Mouse (Mus musculus) liver, adult 2 months (tissue): ENCODE data around the gene Csf1. TPM values are rescaled to one million over a fixed set of nuclear protein-coding genes. Genes with fewer than 3 reads are reported as not detected.

Source experiments
- DNase-seq: peaks from one replicate; pipeline ENCODE4 v3.0.0-alpha.2; 2011; ENCODE audit warnings: low read depth, low spot score; ENCODE audit errors: extremely low read depth
- H3K27ac ChIP-seq: fragments of 200-500 bp; replicated peaks from 2 replicates; pipeline ENCODE4 v1.5.1; 2012; ENCODE audit warnings: low read depth, mild to moderate bottlenecking, control low read depth, inconsistent platforms, low read length; ENCODE audit not compliant: insufficient read depth
- H3K27me3 ChIP-seq: fragments of 200-500 bp; 2 replicates; pipeline ENCODE4 v1.6.1; 2012; ENCODE audit warnings: mild to moderate bottlenecking, moderate library complexity, low read length, inconsistent platforms; ENCODE audit not compliant: control insufficient read depth, insufficient read depth
- H3K36me3 ChIP-seq: fragments of 200-500 bp; 2 replicates; pipeline ENCODE4 v1.6.1; 2012; ENCODE audit warnings: low read length, inconsistent platforms; ENCODE audit not compliant: control insufficient read depth, insufficient read depth
- H3K4me1 ChIP-seq: fragments of 200-500 bp; 2 replicates; pipeline ENCODE4 v1.6.1; 2011; ENCODE audit warnings: low read length; ENCODE audit not compliant: control insufficient read depth, insufficient read depth
- H3K4me3 ChIP-seq: fragments of 200-500 bp; 2 replicates; pipeline ENCODE4 v1.5.1; 2011; ENCODE audit warnings: low read depth, mild to moderate bottlenecking, control low read depth, low read length, moderate library complexity; ENCODE audit not compliant: insufficient read depth
- H3K79me2 ChIP-seq: fragments of 200-500 bp; 2 replicates; pipeline ENCODE4 v1.6.1; 2012; ENCODE audit warnings: inconsistent platforms, mild to moderate bottlenecking, low read length, moderate library complexity; ENCODE audit not compliant: control insufficient read depth, insufficient read depth
- H3K9ac ChIP-seq: fragments of 200-500 bp; 2 replicates; pipeline ENCODE4 v1.6.1; 2012; ENCODE audit warnings: low read depth, mild to moderate bottlenecking, control low read depth, inconsistent platforms, low read length
- CTCF ChIP-seq: fragments of 200-500 bp; IDR thresholded peaks from 2 replicates; pipeline ENCODE4 v1.5.1; 2011; ENCODE audit warnings: low read depth, low read length, control low read depth
- POLR2A ChIP-seq: fragments of 200-500 bp; IDR thresholded peaks from 2 replicates; pipeline ENCODE4 v1.6.1; 2011; ENCODE audit warnings: low read length, control low read depth; ENCODE audit not compliant: insufficient read depth; ENCODE audit errors: extremely low read depth
- WGBS: fragments of 180-500 bp; shearing (Covaris S2); methylation state at CpG from one replicate; pipeline ENCODE4 v1.1.7; 2018; 5-methylcytosine and 5-hydroxymethylcytosine counted together
- polyA plus RNA-seq: library from polyadenylated mRNA; depleted of rRNA; stranded (reverse); fragments of >200 nt; gene quantifications from 2 replicates; pipeline ENCODE4 v1.2.3, GENCODE M21; 2012
- total RNA-seq: library from RNA; depleted of rRNA; stranded (reverse); fragments of >200 nt; gene quantifications from 2 replicates; pipeline ENCODE4 v1.2.3, GENCODE M21; 2014

The Csf1 gene
- total and polyA plus RNA-seq, 2 experiments: 3.3 to 6.6 TPM

- peaks cover 23% of the 10 kb centered on the region for H3K4me1 ChIP-seq
- WGBS: 10% methylated on average over 2 of the region's 2 CpGs
Observed at GRCm38 (mm10) chr3:107766804-107767203, 6.5 kb upstream of the Csf1 start.

GRCm38 (mm10) chr3:107765979-107766378, 5.7 kb upstream of the Csf1 start:
- Histone ChIP-seq H3K4me3 (no peak overlapping the region), H3K79me2 (no peaks in the 10 kb centered on the region), H3K4me1 (peaks cover 23% of the 10 kb centered on the region), H3K36me3 (no peaks in the 10 kb centered on the region), H3K9ac (no peak overlapping the region), H3K27me3 (no peaks in the 10 kb centered on the region), H3K27ac (no peak overlapping the region)
- TF ChIP-seq CTCF (no peak), POLR2A (no peak)
- 21% methylated on average over 2 of the region's 2 CpGs for WGBS
- DNase-seq: peak; percentile 85

More at GRCm38 (mm10) chr3:107766804-107767203, 6.5 kb upstream of the Csf1 start:
- H3K27me3 ChIP-seq: no peaks in the 10 kb centered on the region
- no peaks in the 10 kb centered on the region for H3K79me2 ChIP-seq
- H3K27ac ChIP-seq: peak overlapping the region; percentile 35
- H3K4me3 ChIP-seq: no peak overlapping the region
- peak; percentile 96 for DNase-seq
- TF ChIP-seq CTCF: no peak
- no peak for TF ChIP-seq POLR2A
- no peaks in the 10 kb centered on the region for H3K36me3 ChIP-seq
- H3K9ac ChIP-seq: no peak overlapping the region

DNA sequence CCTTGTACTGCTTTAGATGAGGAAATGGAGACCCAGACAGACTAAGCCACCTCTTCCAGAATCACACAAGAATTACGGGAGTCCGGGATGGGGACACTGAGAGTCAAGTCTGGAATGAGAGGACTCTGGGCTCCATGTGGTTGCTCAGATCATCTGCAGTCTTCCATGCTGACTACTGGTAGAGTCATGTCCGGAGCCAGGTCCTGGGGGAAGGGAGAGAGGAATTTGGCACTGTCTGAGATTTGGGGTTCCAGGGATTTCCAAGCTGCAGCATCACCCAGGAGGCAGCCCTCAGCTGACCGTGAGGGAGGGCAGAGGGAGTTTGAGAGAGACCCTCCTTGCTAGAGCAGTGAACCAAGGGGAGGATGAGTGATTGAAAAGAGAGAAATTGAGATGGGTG, 3.3 kb upstream of the Csf1 start:
- H3K9ac ChIP-seq: no peak overlapping the region
- no peaks in the 10 kb centered on the region for H3K27me3 ChIP-seq
- H3K36me3 ChIP-seq: no peaks in the 10 kb centered on the region
- no peak for TF ChIP-seq CTCF
- no peak for TF ChIP-seq POLR2A
- H3K79me2 ChIP-seq: peaks cover 4% of the 10 kb centered on the region; the same call in 1 of the 2 replicates
- WGBS: 85% methylated on average over 4 of the region's 4 CpGs
- H3K27ac ChIP-seq: no peak overlapping the region
- no peak overlapping the region for H3K4me3 ChIP-seq
- peaks cover 33% of the 10 kb centered on the region for H3K4me1 ChIP-seq
- DNase-seq: no peak

GRCm38 (mm10) chr3:107761446-107761845, 1.2 kb upstream of the Csf1 start:
- H3K9ac ChIP-seq: no peak overlapping the region
- no peak overlapping the region for H3K27ac ChIP-seq
- peaks cover 4% of the 10 kb centered on the region; the same call in 1 of the 2 replicates for H3K79me2 ChIP-seq
- no peaks in the 10 kb centered on the region for H3K27me3 ChIP-seq
- WGBS: 99% methylated on average over 5 of the region's 5 CpGs
- peaks cover 22% of the 10 kb centered on the region for H3K4me1 ChIP-seq
- TF ChIP-seq POLR2A (no peak), CTCF (no peak)
- no peak overlapping the region for H3K4me3 ChIP-seq
- no peaks in the 10 kb centered on the region for H3K36me3 ChIP-seq
- no peak for DNase-seq

DNA sequence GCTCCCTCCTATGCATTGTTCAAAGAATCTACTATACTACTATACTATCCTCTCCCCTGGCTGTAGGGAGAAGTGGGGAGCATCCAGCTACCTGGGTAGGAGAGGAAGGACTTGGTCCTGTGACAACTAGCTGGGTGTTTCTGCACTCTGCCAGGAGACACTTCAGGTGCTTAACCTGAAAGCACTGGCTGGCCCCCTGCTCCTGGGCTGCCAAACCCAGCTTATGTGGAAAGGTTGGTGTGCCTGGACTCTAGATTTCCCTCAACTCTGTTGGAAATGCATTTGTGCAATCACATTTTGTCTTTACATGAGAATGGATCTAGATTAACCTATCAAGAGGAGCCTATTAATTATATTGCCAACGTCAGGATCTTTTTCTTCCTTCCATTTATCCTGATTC, 502 bp upstream of the Csf1 start:
- no peak for DNase-seq
- Histone ChIP-seq H3K79me2 (peaks cover 4% of the 10 kb centered on the region; the same call in 1 of the 2 replicates), H3K27me3 (no peaks in the 10 kb centered on the region), H3K4me3 (peak overlapping the region; percentile 66; the same call in 1 of the 2 replicates), H3K4me1 (peaks cover 20% of the 10 kb centered on the region), H3K36me3 (peaks cover 2% of the 10 kb centered on the region; the same call in 1 of the 2 replicates), H3K27ac (peak overlapping the region; percentile 78), H3K9ac (peak overlapping the region; percentile 86; the same call in 1 of the 2 replicates)
- 90% methylated on average over 1 of the region's 1 CpGs for WGBS
- TF ChIP-seq POLR2A (no peak), CTCF (no peak)

DNA sequence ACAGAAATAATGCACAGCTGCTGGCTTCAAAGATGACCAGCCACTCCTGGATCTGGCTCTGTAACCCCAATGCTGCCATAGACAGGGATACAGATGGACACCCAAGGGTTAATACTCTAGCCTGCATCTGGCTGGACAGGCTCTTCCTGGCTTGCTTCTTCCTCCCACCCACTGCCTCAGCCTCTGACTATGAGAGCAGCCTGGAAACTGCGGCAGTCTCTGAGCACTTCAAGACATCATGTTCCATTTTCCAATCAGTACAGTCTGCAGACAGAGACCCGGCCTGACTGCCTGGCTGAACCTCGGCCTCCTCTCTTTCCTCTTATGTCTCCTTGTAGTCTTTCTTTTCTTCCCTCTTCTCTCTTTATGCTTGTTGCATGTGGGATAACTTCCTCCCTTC, 1.6 kb downstream of the Csf1 start:
- H3K27me3 ChIP-seq: no peaks in the 10 kb centered on the region

More for the DNA sequence above, 1.6 kb downstream of the Csf1 start:
- Histone ChIP-seq H3K79me2 (peaks cover 4% of the 10 kb centered on the region; the same call in 1 of the 2 replicates), H3K9ac (peak overlapping the region; percentile 86), H3K36me3 (peaks cover 17% of the 10 kb centered on the region), H3K27ac (0 out of 2 replicates have a peak overlapping the region, but pooled peaks have one; percentile 78), H3K4me3 (peak overlapping the region; percentile 66), H3K4me1 (peaks cover 16% of the 10 kb centered on the region)
- TF ChIP-seq POLR2A (no peak), CTCF (no peak)
- no peak for DNase-seq
- 48% methylated on average over 3 of the region's 3 CpGs for WGBS
